Mouse (Mus musculus) heart, embryonic 10.5 days (tissue): ENCODE data around the gene Tfdp2. TPM values are rescaled to one million over a fixed set of nuclear protein-coding genes. Genes with fewer than 3 reads are reported as not detected.

ENCODE experiments used
- DNase-seq: peaks from one replicate; pipeline ENCODE4 v3.0.0-alpha.2; 2017; ENCODE audit warnings: low spot score
- H3K27ac ChIP-seq: fragments of 300-500 bp; sonication (generic); 2 replicates; pipeline ENCODE4 v1.5.1; 2016; ENCODE audit warnings: mild to moderate bottlenecking
- H3K27me3 ChIP-seq: fragments of 300-500 bp; sonication (generic); 2 replicates; pipeline ENCODE4 v1.6.1; 2016; ENCODE audit warnings: mild to moderate bottlenecking; ENCODE audit not compliant: poor library complexity, insufficient read depth, severe bottlenecking
- H3K36me3 ChIP-seq: fragments of 300-500 bp; sonication (generic); 2 replicates; pipeline ENCODE4 v1.6.1; 2016; ENCODE audit warnings: mild to moderate bottlenecking, moderate library complexity
- H3K4me1 ChIP-seq: fragments of 300-500 bp; sonication (generic); 2 replicates; pipeline ENCODE4 v1.6.1; 2016; ENCODE audit warnings: mild to moderate bottlenecking
- H3K4me3 ChIP-seq: fragments of 300-500 bp; sonication (generic); 2 replicates; pipeline ENCODE4 v1.5.1; 2016; ENCODE audit warnings: mild to moderate bottlenecking, moderate library complexity
- H3K9me3 ChIP-seq: fragments of 300-500 bp; sonication (generic); 2 replicates; pipeline ENCODE4 v1.6.1; 2016; ENCODE audit warnings: mild to moderate bottlenecking, moderate library complexity
- WGBS: fragments of 180-500 bp; shearing (Covaris S2); methylation state at CpG from one replicate; pipeline ENCODE4 v1.1.7; 2016; 5-methylcytosine and 5-hydroxymethylcytosine counted together
- polyA plus RNA-seq: library from polyadenylated mRNA; unstranded; fragments of >200 nt; fragmentation: Nextera tagmentation; extraction: Ambion mirVana; gene quantifications from 2 replicates; pipeline ENCODE4 v1.2.1, GENCODE M21; 2016

Tfdp2 gene
- polyA plus RNA-seq, 1 experiment from 2014 or later, result 45.6 TPM

DNA sequence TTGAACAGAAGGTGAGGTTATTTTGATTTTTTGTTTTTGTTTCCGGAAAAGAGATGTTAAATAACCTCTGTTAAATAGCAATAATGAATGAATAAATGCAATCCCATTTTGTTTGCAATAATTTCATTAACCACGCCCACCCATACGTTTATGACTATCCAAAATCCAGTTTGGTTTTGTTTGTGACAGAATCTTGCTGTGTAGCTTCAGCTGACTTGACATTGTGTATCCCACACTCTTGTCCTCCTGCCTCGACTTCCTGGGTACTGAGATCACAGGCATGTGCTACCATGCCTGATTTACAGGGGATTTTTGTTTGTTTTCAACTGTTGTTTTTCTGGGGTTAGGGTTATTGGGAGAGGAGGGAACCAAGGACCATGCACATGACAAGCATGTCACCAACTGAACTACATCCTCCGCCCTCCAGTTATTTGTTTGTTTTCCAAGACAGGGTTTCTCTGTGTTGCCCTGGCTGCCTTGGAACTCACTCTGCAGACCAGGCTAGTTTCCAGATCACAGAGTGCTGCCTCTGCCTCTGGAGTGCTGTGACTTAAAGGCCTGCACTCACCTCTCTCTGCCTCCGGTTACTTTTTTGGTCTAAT, 169.3 kb downstream of the Tfdp2 start:
- no peaks in the 10 kb centered on the region for H3K36me3 ChIP-seq
- H3K9me3 ChIP-seq, result no peaks in the 10 kb centered on the region
- no peak for DNase-seq
- WGBS, result 71% methylated on average over 6 of the region's 6 CpGs
- H3K4me1 ChIP-seq, result peaks cover 28% of the 10 kb centered on the region
- H3K27me3 ChIP-seq, result no peaks in the 10 kb centered on the region
- H3K4me3 ChIP-seq, result no peak overlapping the region
- peak overlapping the region; percentile 32; the same call in 1 of the 2 replicates for H3K27ac ChIP-seq

DNA sequence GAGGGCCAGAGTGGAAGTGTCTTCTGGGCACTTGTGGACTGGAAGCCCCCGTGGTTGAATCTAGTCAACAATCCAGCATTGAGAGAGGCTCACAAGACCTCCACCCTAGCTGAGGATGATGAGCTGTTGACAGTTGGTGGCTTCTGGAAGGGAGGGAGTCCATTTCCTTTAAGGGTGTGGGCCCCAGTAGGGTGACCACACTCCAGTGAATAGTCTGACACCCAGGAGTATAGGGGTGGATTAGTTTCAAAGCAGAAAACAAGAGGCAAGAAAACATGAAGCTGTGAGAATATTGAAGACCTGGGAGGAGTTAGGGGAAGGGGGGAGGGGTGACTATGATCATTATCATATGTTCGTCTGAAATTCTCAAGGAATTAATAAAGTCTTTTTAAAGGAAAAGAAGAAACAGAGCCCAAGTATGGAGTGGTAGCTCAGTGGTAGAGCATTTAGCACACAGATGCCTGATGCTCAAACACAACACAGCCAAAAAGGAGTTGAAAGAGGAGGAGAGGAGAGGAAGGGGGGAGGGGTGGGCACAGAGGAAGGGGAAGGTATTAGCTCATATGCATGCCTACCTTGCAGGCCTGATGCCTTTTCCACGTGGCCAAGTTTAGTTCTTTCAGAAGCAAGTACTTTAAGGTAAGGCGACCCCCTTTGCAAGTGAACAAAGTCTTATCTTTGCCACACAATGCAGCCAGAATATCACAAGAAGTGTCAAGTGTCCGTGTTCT, 173.7 kb downstream of the Tfdp2 start:
- H3K4me1 ChIP-seq, result peaks cover 14% of the 10 kb centered on the region
- H3K36me3 ChIP-seq, result no peaks in the 10 kb centered on the region
- no peak overlapping the region for H3K4me3 ChIP-seq
- no peaks in the 10 kb centered on the region for H3K27me3 ChIP-seq
- 35% methylated on average over 5 of the region's 5 CpGs for WGBS
- no peaks in the 10 kb centered on the region for H3K9me3 ChIP-seq
- no peak overlapping the region for H3K27ac ChIP-seq
- no peak for DNase-seq

DNA sequence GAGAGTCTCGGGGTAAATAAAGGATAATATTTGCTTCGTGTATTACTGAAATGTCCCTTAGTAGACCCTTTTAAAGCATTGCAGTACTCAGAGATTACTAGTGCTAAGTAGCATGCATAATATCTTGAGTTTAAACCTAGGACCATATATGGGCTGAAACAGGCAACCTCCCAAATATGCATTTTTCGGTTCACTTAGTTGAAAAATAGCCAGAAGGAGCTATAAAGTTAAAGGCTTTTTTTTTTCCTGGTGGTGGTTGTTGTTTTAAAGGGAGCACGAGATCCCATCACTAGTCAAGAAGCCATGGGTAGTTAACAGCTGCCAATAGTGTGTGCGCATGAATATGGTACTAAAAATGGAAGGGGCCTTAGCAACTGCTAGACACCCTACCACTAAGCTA, 175.0 kb downstream of the Tfdp2 start:
- Histone ChIP-seq H3K4me3 (no peak overlapping the region), H3K9me3 (no peaks in the 10 kb centered on the region), H3K36me3 (no peaks in the 10 kb centered on the region), H3K27me3 (no peaks in the 10 kb centered on the region), H3K4me1 (peaks cover 12% of the 10 kb centered on the region), H3K27ac (no peak overlapping the region)
- no peak for DNase-seq
- 84% methylated on average over 5 of the region's 5 CpGs for WGBS

Other genes starting within 250 kb of the Tfdp2 start
- 13.1 and 14.2 TPM in 2 replicates for gene Xrn1, start 241.5 kb upstream of the Tfdp2 start, polyA plus RNA-seq
- gene Gk5, start 76.9 kb upstream of the Tfdp2 start, polyA plus RNA-seq, result 3.9 and 4.7 TPM in 2 replicates
- gene Atp1b3, start 168.2 kb downstream of the Tfdp2 start, polyA plus RNA-seq, result 163 TPM in 2 replicates